Mouse (Mus musculus): ENCODE data around the gene Shisa7.
"Not testable (repeated sequence)": the region's sequence is repeated elsewhere in the genome, so short reads cannot be mapped to it uniquely, and the experiment has no call there.

The Shisa7 gene

GRCm38 (mm10) chr7:4794631-4795168 lies 49.8 kb downstream of the Shisa7 start:
- in situ Hi-C loops (cut with MboI, MseI), result no loop called here

DNA sequence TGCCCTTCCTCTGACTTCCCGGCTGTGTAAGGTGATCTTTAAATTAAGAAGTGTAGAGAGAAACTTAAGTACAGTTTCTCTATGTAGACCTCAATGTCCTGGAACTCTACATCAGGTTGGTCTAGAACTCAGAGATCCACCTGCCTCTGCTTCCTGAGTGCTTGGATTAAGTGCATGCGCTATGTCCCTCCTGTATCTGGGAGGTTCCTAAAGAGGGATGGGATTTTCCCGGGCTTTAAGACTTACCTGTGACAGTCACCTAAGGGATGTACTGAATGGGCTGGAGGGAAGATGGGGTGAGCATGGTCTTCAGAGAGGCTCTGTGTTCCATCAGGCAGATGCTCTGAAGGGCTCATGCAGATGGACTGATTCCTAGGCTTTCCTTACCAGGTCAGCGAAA lies 50.8 kb downstream of the Shisa7 start:
- in situ Hi-C loops (cut with MboI, MseI), result no loop called here

- in situ Hi-C loops (cut with MboI, MseI), result not testable (repeated sequence)
These were observed 51.2 kb downstream of the Shisa7 start for GRCm38 (mm10) chr7:4793248-4793647.

- in situ Hi-C loops (cut with MboI, MseI), result no loop called here
These were observed 52.0 kb downstream of the Shisa7 start, which contains the start of gene Rpl28 for GRCm38 (mm10) chr7:4792278-4793212. Gene Rpl28 (plus strand): TSS chr7:4792874.

DNA sequence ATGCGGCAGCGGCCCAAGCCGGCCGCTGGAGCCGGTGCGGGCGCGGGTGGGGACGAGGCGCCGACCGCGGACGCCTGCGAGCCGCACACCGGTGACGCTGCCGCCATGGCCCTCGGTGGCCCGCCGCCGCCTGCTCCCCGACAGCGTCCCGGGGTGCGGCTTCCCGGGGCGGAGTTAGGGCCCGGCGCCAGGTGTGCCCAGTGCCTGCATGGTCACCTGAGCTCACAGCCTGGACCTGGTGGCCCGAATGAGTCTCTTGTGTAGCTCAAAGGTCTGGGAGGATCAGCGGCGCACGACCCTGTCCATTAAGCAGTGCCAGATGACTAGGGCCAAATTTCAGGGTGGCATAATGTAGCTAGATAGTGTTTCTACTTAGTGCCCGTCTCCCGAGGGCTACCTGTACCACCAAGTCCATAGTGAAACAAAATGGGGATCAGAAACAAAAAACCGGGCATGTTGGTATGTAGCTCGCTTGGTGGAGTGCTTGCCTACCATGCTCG lies 55.0 kb downstream of the Shisa7 start, which contains the start of gene Tmem238:
Gene Tmem238, minus strand, starts transcription at position 221 of the 500 bp plus-strand sequence.
- in situ Hi-C loops (cut with MboI, MseI), result loop anchor here (5.0 kb wide), 2 partner anchors 37 to 97 kb away; partner anchors contain the start of genes Brsk1 and Cox6b2

GRCm38 (mm10) chr7:4788499-4789435 lies 55.7 kb downstream of the Shisa7 start:
- in situ Hi-C loops (cut with MboI, MseI), result loop anchor here (5.0 kb wide), 2 partner anchors 36 to 96 kb away; partner anchors contain the start of genes Brsk1 and Cox6b2

DNA sequence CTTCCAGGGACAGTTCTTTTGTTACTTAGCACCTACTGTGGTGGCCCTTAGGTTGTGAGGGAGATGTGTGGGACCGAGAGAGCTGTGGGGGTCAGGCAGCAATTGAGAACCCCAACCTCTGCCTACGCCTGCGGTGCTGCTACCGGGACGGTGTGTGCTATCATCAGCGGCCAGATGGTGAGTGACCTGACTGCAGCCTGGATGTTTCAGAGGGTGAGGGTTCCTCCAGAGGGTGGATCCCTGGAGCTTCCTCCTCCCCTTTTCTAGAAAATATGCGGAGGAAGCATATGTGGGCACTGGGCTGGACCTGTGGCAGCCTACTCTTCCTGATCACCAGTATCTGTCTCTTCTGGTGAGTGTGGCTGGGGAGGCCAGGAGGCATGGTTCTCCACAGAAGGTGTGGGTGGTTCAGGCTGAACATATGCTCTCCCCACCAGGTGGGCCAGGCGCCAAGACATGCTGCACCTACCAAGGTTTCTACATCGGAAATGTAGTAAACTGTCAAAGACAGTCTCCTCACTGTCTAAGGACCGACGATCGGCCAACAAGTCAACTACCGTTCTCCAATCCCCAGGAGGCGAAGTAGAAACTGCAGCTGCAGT lies 60.7 kb downstream of the Shisa7 start:
- in situ Hi-C loops (cut with MboI, MseI), result no loop called here

GRCm38 (mm10) chr7:4782759-4783158 lies 61.7 kb downstream of the Shisa7 start, which contains the start of the genes Il11 and Tmem190:
Gene Il11 (minus strand): TSS chr7:4782859.
Gene Tmem190 (plus strand): TSS chr7:4782937.
- in situ Hi-C loops (cut with MboI, MseI), result no loop called here

GRCm38 (mm10) chr7:4782130-4782529 lies 62.4 kb downstream of the Shisa7 start:
- in situ Hi-C loops (cut with MboI, MseI), result no loop called here

DNA sequence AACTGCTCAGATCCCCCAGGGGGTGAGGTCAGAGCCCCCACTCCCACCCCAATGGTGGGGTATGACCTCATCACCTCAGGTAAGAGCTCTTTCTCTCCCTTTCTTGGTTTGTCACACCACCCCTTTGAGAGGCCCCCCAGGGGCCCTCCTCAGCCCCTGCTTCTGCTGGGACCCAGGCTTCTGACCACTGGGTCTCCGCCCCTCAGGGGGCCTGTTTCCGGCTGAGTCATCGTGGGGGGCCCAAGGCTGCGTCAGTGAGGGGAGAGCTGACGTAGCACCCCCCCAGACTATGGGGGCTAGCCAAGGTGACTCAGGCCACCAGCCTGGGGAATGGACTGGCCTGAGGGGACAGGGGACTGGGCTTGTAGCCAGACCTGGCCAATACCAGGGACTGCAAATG lies 64.6 kb downstream of the Shisa7 start:
- in situ Hi-C loops (cut with MboI, MseI), result no loop called here

DNA sequence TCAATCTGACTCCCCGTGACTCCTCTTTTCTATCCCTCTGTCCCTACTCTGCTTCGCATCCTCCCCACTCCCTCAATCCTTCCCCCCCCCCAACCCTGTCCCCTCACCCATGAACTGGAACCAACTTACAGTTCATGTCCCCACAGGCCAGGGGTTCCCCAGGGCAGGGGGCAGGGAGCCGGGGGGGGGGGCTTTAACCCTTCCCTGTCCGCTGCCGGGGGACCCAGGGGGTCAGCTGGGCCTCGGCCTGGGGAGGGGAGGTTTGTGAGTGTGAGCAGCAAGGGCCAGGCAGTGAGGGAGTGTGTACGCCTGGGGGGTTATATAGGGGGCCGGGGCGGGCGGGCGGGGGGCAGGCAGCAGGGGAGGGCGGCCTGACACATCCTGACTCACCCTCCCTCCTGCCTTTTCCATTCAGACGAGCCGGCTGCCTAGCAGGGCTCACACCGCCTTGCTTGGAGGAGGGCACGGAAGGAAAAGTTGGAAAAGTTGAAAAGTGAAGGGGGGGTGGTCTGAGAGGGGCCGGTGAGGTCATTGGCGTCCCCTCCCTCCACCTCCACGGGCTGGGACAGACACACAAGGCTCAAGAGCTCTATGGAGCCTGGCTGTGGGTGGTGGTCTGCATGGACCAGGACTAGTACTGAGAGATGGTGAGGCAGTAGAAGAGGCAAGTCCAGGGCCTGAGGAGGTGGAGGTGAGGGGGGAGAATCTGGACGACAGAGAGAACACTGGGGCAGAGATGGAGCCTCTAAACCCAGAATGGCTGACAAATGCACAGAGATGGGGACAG lies 66.5 kb downstream of the Shisa7 start:
- in situ Hi-C loops (cut with MboI, MseI), result no loop called here

DNA sequence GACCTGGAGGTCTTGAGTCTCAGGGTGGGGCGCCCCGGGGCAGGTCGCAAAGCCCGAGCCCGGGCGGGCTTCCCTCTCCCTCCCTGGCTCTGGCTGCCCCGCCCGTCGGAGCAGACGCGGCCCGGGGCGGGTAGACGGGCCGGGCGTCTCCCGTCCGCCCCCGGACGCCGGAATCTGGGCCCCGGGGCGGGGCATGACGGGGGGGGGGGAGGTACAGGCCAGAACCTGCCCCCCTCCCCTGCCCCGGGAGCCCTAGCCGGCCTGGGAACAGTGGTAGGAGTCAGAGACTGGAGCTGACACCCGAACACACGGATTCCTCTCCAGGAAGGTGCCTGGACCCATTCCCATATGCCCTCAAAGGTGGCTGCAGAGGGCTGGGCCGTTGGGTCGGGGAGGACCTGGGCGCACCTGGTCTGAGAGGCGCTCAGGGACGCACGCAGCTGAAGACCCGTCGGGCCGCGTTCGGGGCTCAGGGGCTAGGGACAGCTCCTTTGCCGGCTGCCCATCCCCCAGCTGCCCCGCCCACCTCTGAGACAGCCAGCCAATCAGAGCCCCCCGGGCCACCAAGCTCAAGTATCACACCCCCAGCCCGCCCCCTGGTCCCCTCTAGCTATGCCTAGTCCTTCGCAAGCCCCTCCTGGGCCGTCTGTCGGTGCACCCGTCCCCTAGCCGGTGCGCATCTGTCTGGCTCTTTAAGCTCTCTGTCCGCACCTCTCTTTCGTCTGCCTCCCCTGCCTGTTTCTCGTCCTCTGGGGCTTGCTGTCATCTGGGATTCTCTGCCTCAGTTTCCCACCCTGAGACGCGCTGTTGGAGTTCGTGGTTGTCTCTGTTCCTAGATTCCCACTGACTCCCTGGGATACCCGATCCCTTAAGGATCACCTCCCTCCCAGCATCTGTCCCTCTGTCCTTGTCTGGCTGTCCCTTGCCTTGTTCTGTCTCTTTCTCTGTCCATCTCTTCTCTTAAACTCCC lies 67.3 kb downstream of the Shisa7 start:
- in situ Hi-C loops (cut with MboI, MseI), result no loop called here

DNA sequence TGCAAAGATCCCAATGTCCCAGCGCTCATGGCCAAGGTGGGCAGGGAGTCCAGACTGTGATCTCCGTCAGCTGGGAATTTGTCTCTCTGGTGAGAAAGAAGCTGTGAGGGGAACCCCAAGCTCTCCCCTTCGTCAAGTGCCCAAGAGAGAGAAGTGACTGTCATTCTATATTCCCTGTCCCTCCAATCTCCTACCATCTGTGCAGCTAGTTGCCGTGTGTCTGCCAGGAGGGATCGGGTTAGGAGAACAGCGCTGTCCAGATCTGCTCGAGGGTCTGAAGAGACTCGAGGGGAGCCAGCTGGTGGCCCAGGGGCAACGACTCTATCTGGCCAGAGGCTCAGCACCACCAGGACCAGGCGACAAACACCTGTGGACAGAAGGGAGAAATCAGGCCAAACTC lies 68.4 kb downstream of the Shisa7 start:
- in situ Hi-C loops (cut with MboI, MseI), result no loop called here

Measured in T-helper 2 cell (primary cell).